Mouse (Mus musculus) E14TG2a.4 (cell line): ENCODE data around the gene Itpr2.

Experiments used
- H3K27me3 ChIP-seq: 2 replicates; pipeline ENCODE4 v1.6.1; 2014; ENCODE audit warnings: low read length, control low read depth; ENCODE audit not compliant: insufficient read depth
- H3K36me3 ChIP-seq: 2 replicates; pipeline ENCODE4 v1.6.1; 2014; ENCODE audit warnings: low read length, control low read depth; ENCODE audit not compliant: insufficient read depth
- H3K4me1 ChIP-seq: replicated peaks from 2 replicates; pipeline ENCODE4 v1.6.1; 2014; ENCODE audit warnings: low read depth, low read length, control low read depth
- H3K4me3 ChIP-seq: replicated peaks from 2 replicates; pipeline ENCODE4 v1.5.1; 2014; ENCODE audit warnings: mild to moderate bottlenecking, low read length
- H3K9me3 ChIP-seq: 2 replicates; pipeline ENCODE4 v1.6.1; 2014; ENCODE audit warnings: low read length, control low read depth
- CTCF ChIP-seq: conservative IDR thresholded peaks from 2 replicates; pipeline ENCODE4 v1.5.1; 2014; ENCODE audit warnings: low read length
- NANOG ChIP-seq: IDR thresholded peaks from 2 replicates; pipeline ENCODE4 v1.6.1; 2014; ENCODE audit warnings: borderline replicate concordance, low read length, mixed read lengths
- POU5F1 ChIP-seq: IDR thresholded peaks from 2 replicates; pipeline ENCODE4 v1.6.1; 2014; ENCODE audit warnings: low read length, borderline replicate concordance

Itpr2 gene

GRCm38 (mm10) chr6:146157983-146158535 is 344.0 kb downstream of the Itpr2 start:
- peaks cover 13% of the 10 kb centered on the region for H3K4me1 ChIP-seq
- TF ChIP-seq NANOG (peak; percentile 34; the same call in 1 of the 2 replicates), POU5F1 (no peak)
- no peaks in the 10 kb centered on the region for H3K36me3 ChIP-seq
- H3K4me3 ChIP-seq: no peak overlapping the region
- H3K9me3 ChIP-seq: no peaks in the 10 kb centered on the region
- H3K27me3 ChIP-seq: no peaks in the 10 kb centered on the region

- no peak for TF ChIP-seq NANOG
- no peak for TF ChIP-seq POU5F1
- TF ChIP-seq CTCF: no peak
- peaks cover 13% of the 10 kb centered on the region for H3K4me1 ChIP-seq
- no peaks in the 10 kb centered on the region for H3K27me3 ChIP-seq
- no peaks in the 10 kb centered on the region for H3K9me3 ChIP-seq
- no peaks in the 10 kb centered on the region for H3K36me3 ChIP-seq
- H3K4me3 ChIP-seq: no peak overlapping the region
These were observed 344.9 kb downstream of the Itpr2 start for GRCm38 (mm10) chr6:146157099-146157498.

GRCm38 (mm10) chr6:146156536-146156935 is 345.5 kb downstream of the Itpr2 start:
- Histone ChIP-seq H3K4me1 (peaks cover 13% of the 10 kb centered on the region), H3K36me3 (no peaks in the 10 kb centered on the region), H3K27me3 (no peaks in the 10 kb centered on the region), H3K9me3 (no peaks in the 10 kb centered on the region), H3K4me3 (no peak overlapping the region)
- TF ChIP-seq POU5F1: no peak
- TF ChIP-seq NANOG: no peak
- no peak for TF ChIP-seq CTCF

GRCm38 (mm10) chr6:146155156-146155734 is 346.8 kb downstream of the Itpr2 start:
- Histone ChIP-seq H3K27me3 (no peaks in the 10 kb centered on the region), H3K4me1 (peaks cover 13% of the 10 kb centered on the region), H3K9me3 (no peaks in the 10 kb centered on the region), H3K4me3 (no peak overlapping the region), H3K36me3 (no peaks in the 10 kb centered on the region)
- TF ChIP-seq NANOG (no peak), CTCF (no peak)

DNA sequence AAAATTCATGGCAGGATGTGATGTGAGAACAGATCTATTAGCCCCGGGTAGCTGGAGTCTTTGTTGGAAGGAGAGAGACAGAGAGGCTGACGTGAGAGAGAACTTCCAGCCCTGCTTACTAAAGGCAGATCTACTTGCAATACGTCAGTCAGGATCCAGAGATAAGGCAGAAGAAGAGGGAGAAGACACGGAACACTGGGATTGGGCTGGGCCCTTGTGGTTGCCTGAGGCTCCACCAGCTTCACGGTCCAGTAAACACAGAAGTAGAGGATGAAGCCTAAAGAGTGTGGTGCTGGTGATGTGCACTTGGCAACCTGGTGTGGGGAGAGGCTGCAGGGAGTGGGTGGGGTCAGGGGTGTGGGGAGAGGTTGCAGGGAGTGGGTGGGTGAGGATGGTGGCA is 349.2 kb downstream of the Itpr2 start:
- Histone ChIP-seq H3K27me3 (no peaks in the 10 kb centered on the region), H3K4me3 (no peak overlapping the region), H3K4me1 (peaks cover 3% of the 10 kb centered on the region; the same call in 1 of the 2 replicates), H3K36me3 (no peaks in the 10 kb centered on the region), H3K9me3 (no peaks in the 10 kb centered on the region)
- TF ChIP-seq CTCF: no peak
- no peak for TF ChIP-seq POU5F1
- TF ChIP-seq NANOG: no peak

DNA sequence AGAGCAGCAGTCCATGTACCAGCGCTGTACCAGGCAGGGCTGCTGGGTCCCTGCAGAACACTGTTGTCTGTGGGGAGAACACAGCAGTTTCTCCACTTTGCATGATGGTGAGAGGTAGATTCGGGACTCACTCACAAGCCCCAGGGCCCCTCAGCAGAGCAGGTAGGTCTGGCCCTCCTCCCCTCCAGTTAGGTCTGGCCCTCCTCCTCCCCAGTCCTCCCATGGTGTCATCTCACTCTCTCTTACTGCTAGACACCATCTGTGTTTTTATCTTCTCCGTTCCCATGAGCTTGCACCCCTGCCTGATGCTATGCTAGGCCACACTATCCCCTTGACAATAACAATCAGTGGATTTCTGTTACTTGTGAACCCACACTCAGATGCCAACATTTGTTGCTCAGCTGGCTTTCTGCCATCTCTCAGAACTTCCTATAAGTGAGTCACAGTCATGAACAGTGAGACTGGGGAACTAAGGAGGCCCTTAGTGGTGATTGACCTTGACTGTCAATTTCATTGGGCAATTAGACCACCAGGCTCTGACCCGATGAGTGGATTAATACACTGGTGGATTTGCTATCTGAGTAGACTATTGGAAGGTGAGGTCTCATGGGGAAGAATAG is 360.9 kb downstream of the Itpr2 start:
- no peak overlapping the region for H3K4me3 ChIP-seq
- H3K4me1 ChIP-seq: no peaks in the 10 kb centered on the region
- TF ChIP-seq NANOG: no peak
- 0 out of 2 replicates have a peak, but pooled peaks cover 8% of the 10 kb centered on the region for H3K27me3 ChIP-seq
- H3K36me3 ChIP-seq: no peaks in the 10 kb centered on the region
- peaks cover 1% of the 10 kb centered on the region; the same call in 1 of the 2 replicates for H3K9me3 ChIP-seq

- Histone ChIP-seq H3K4me1 (no peaks in the 10 kb centered on the region), H3K27me3 (peaks cover 11% of the 10 kb centered on the region; the same call in 1 of the 2 replicates), H3K9me3 (no peaks in the 10 kb centered on the region), H3K36me3 (no peaks in the 10 kb centered on the region), H3K4me3 (no peak overlapping the region)
- no peak for TF ChIP-seq POU5F1
- no peak for TF ChIP-seq NANOG
- TF ChIP-seq CTCF: no peak
These were observed 361.9 kb downstream of the Itpr2 start for GRCm38 (mm10) chr6:146140171-146140570.

GRCm38 (mm10) chr6:146136646-146137045 is 365.4 kb downstream of the Itpr2 start:
- Histone ChIP-seq H3K4me3 (no peak overlapping the region), H3K9me3 (no peaks in the 10 kb centered on the region)
- TF ChIP-seq NANOG (no peak), CTCF (no peak), POU5F1 (no peak)

More at GRCm38 (mm10) chr6:146136646-146137045, 365.4 kb downstream of the Itpr2 start:
- Histone ChIP-seq H3K36me3 (no peaks in the 10 kb centered on the region), H3K4me1 (no peaks in the 10 kb centered on the region), H3K27me3 (peaks cover 11% of the 10 kb centered on the region; the same call in 1 of the 2 replicates)
